In the genomic region with DNA sequence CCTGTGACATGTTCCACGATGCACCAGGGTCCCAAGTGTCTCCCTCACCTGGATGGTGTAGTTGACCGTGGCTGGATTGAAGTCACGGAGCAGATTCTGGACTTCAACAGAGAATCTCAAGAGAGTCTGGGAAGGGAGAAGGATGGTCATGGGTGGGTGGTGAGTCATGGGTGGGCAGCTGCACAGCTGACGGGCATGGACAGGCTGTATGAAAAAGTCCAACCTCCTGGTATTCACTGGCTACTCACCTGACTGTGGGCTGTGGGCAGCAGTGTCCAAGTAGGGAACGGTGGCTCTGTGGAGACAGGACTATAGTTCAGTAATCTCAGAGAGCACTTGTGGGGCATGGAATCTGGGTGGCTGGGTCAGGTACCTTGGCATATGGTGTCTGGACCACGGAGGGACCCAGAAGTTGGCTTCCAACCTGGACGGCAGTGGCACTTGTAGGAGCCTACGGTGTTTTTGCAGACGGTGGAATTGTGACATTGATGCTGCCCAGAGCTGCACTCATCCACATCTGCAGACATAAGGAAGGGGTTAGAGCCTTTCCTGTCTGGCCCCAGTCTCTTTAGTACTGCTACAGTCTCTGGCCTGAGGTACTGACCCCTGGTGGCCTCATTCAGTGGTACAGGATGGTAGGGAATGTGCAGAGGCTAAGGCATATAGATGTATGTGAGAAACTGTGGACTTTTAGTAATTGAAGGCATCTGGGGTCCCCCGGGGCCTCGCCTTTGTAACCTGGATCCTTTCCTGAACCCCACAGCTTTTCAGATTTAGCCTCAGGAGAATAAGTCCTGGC, we compare ENCODE assay signal across 8 mouse cellular contexts. TPM values are rescaled to one million over a fixed set of nuclear protein-coding genes. Genes with fewer than 3 reads are reported as not detected.
DNase-seq lines count a peak whose midpoint lies in the region; ATAC-seq and TF ChIP-seq lines count a peak whose summit lies in the region.

No protein-coding gene starts in this region.

- H3K4me3 ChIP-seq in hindbrain, postnatal 0 days (ENCODE audit: low read length), result no peak overlapping the region
- H3K4me3 ChIP-seq in hindbrain, embryonic 16.5 days (ENCODE audit: low read length), result no peak overlapping the region
- H3K4me3 ChIP-seq in liver, embryonic 13.5 days (replicated peaks), result no peak overlapping the region

- 0 out of 2 replicates have a peak, but pooled peaks cover 12% of the 10 kb centered on the region for H3K36me3 ChIP-seq in hindbrain, postnatal 0 days (ENCODE audit: insufficient read depth, low read length)
- H3K36me3 ChIP-seq in hindbrain, embryonic 16.5 days (ENCODE audit: control insufficient read depth, insufficient read depth, low read length), result peaks cover 2% of the 10 kb centered on the region; the same call in 1 of the 2 replicates
- peaks cover 32% of the 10 kb centered on the region for H3K36me3 ChIP-seq in liver, embryonic 13.5 days

- no peak overlapping the region for H3K9ac ChIP-seq in hindbrain, postnatal 0 days (replicated peaks; ENCODE audit: low read length)
- no peak overlapping the region for H3K9ac ChIP-seq in hindbrain, embryonic 16.5 days (ENCODE audit: low read depth, low read length)
- no peak overlapping the region for H3K9ac ChIP-seq in liver, embryonic 13.5 days

- peak; percentile 69 for TF ChIP-seq CTCF in hindbrain, postnatal 0 days (IDR thresholded peaks at IDR 0.05; ENCODE audit: low read depth)

- H3K27ac ChIP-seq in hindbrain, postnatal 0 days, result no peak overlapping the region
- H3K27ac ChIP-seq in hindbrain, embryonic 16.5 days (ENCODE audit: low read depth, low read length), result no peak overlapping the region
- no peak overlapping the region for H3K27ac ChIP-seq in liver, embryonic 13.5 days

- no peak overlapping the region for H3K4me2 ChIP-seq in hindbrain, postnatal 0 days (ENCODE audit: low read depth, low read length)
- no peak overlapping the region for H3K4me2 ChIP-seq in hindbrain, embryonic 16.5 days (ENCODE audit: low read length)
- no peak overlapping the region for H3K4me2 ChIP-seq in liver, embryonic 13.5 days

- ATAC-seq in hindbrain, postnatal 0 days, result no peak
- ATAC-seq in hindbrain, embryonic 16.5 days, result no peak
- no peak for ATAC-seq in liver, embryonic 13.5 days (ENCODE audit: low read depth)
- no peak for ATAC-seq in activated CD4-positive, CD25-positive, alpha-beta regulatory T cell, adult 4 months

- no peaks in the 10 kb centered on the region for H3K4me1 ChIP-seq in hindbrain, postnatal 0 days (ENCODE audit: insufficient read depth, low read length)
- H3K4me1 ChIP-seq in hindbrain, embryonic 16.5 days (ENCODE audit: control insufficient read depth, insufficient read depth, low read depth, low read length), result no peaks in the 10 kb centered on the region
- peaks cover 5% of the 10 kb centered on the region for H3K4me1 ChIP-seq in liver, embryonic 13.5 days (replicated peaks)

- no peaks in the 10 kb centered on the region for H3K27me3 ChIP-seq in hindbrain, postnatal 0 days (ENCODE audit: insufficient read depth, low read length)
- no peaks in the 10 kb centered on the region for H3K27me3 ChIP-seq in hindbrain, embryonic 16.5 days (replicated peaks; ENCODE audit: control insufficient read depth, insufficient read depth, low read length)
- no peaks in the 10 kb centered on the region for H3K27me3 ChIP-seq in liver, embryonic 13.5 days

- no peaks in the 10 kb centered on the region for H3K9me3 ChIP-seq in hindbrain, postnatal 0 days (ENCODE audit: low read length)
- no peaks in the 10 kb centered on the region for H3K9me3 ChIP-seq in hindbrain, embryonic 16.5 days (ENCODE audit: control insufficient read depth, low read length)
- no peaks in the 10 kb centered on the region for H3K9me3 ChIP-seq in liver, embryonic 13.5 days (replicated peaks)

- WGBS in hindbrain, postnatal 0 days, result 85% methylated on average over 11 of the region's 11 CpGs
- 87% methylated on average over 11 of the region's 11 CpGs for WGBS in hindbrain, embryonic 16.5 days
- WGBS in liver, embryonic 13.5 days (ENCODE audit: insufficient replicate concordance), result 63% methylated on average over 11 of the region's 11 CpGs

- no peak for DNase-seq in hindbrain, postnatal 0 days (ENCODE audit: low spot score)
- DNase-seq in CD4-positive, CD25-positive, alpha-beta regulatory T cell, adult 2 months (ENCODE audit: low read depth, low spot score), result peak; percentile 68
- peak; percentile 45 for DNase-seq in adipocyte (ENCODE audit: low spot score)
- peak; percentile 24 for DNase-seq in liver, embryonic 13.5 days
- peak; percentile 71 for DNase-seq in thymus, postnatal 14 days
- no peak for DNase-seq in heart, adult 9 months (ENCODE audit: low spot score in 2 of 2)

RNA-seq across cellular contexts. Expression of gene Adgre5, which starts 11.9 kb away (rescaled TPM):
- total RNA-seq in hindbrain, postnatal 0 days (2014; rRNA removed), result 9.2 and 10.4 TPM in 2 replicates
- polyA plus RNA-seq in hindbrain, postnatal 0 days (2015; fragmentation: Nextera tagmentation; extraction: Ambion mirVana), result 8.2 and 8.6 TPM in 2 replicates
- 9.9 and 14.6 TPM in 2 replicates for polyA plus RNA-seq in hindbrain, embryonic 16.5 days (2015; fragmentation: Nextera tagmentation; extraction: Ambion mirVana)
- 8.9 and 11.1 TPM in 2 replicates for polyA plus RNA-seq in liver, embryonic 13.5 days (2015; fragmentation: Nextera tagmentation; extraction: Ambion mirVana)
- 100 to 1,000 TPM; 167 to 170 TPM for polyA plus RNA-seq in activated CD4-positive, CD25-positive, alpha-beta regulatory T cell, adult 4 months (2017; shearing (Covaris generic))

RNA-seq across cellular contexts. Expression of gene Ddx39, which starts 14.2 kb away (rescaled TPM):
- 36.2 and 44.6 TPM in 2 replicates for total RNA-seq in hindbrain, postnatal 0 days (2014; rRNA removed)
- polyA plus RNA-seq in hindbrain, postnatal 0 days (2015; fragmentation: Nextera tagmentation; extraction: Ambion mirVana), result 72.3 and 75.9 TPM in 2 replicates
- 92.6 and 97.9 TPM in 2 replicates for polyA plus RNA-seq in hindbrain, embryonic 16.5 days (2015; fragmentation: Nextera tagmentation; extraction: Ambion mirVana)
- polyA plus RNA-seq in liver, embryonic 13.5 days (2015; fragmentation: Nextera tagmentation; extraction: Ambion mirVana), result 291 and 294 TPM in 2 replicates
- 100 to 1,000 TPM; 164 to 195 TPM for polyA plus RNA-seq in activated CD4-positive, CD25-positive, alpha-beta regulatory T cell, adult 4 months (2017; shearing (Covaris generic))

RNA-seq across cellular contexts. Expression of gene Pkn1, which starts 30.2 kb away (rescaled TPM):
- total RNA-seq in hindbrain, postnatal 0 days (2014; rRNA removed), result 54.7 and 65.6 TPM in 2 replicates
- 18.2 and 21.8 TPM in 2 replicates for polyA plus RNA-seq in hindbrain, postnatal 0 days (2015; fragmentation: Nextera tagmentation; extraction: Ambion mirVana)
- polyA plus RNA-seq in hindbrain, embryonic 16.5 days (2015; fragmentation: Nextera tagmentation; extraction: Ambion mirVana), result 21.2 and 24.6 TPM in 2 replicates
- polyA plus RNA-seq in liver, embryonic 13.5 days (2015; fragmentation: Nextera tagmentation; extraction: Ambion mirVana), result 11.5 and 11.8 TPM in 2 replicates
- polyA plus RNA-seq in activated CD4-positive, CD25-positive, alpha-beta regulatory T cell, adult 4 months (2017; shearing (Covaris generic)), result 10 to 100 TPM; 13.7 to 26.9 TPM

Comparison
In these comparisons a context has a peak if more than half of its experiments do, and no peak if none do; other contexts are left out.
1. DNase-seq: peak in CD4-positive, CD25-positive, alpha-beta regulatory T cell, adult 2 months (single experiment), adipocyte (single experiment), liver, embryonic 13.5 days (single experiment) and thymus, postnatal 14 days (single experiment); none in hindbrain, postnatal 0 days (single experiment) and heart, adult 9 months (0 of 2).
2. RNA of gene Adgre5, which starts 11.9 kb away (polyA plus RNA-seq): 167 to 170 TPM in activated CD4-positive, CD25-positive, alpha-beta regulatory T cell, adult 4 months; 9.9 to 14.6 TPM in hindbrain, embryonic 16.5 days, 8.9 to 11.1 TPM in liver, embryonic 13.5 days and 8.2 to 8.6 TPM in hindbrain, postnatal 0 days; every median in the first group is over 10 times any median in the second.